Mouse (Mus musculus) hindbrain, postnatal 0 days (tissue): ENCODE measurements around the gene Myo1c. TPM values are rescaled to one million over a fixed set of nuclear protein-coding genes. Genes with fewer than 3 reads are reported as not detected.
A peak's percentile ranks its signal among the peaks of the same experiment; 100 is the strongest.

Source experiments
- ATAC-seq: fragments of 200-750 bp; cut with Nextera tagmentation; 2 replicates; pipeline ENCODE4 v1.8.0; 2017; ENCODE audit warnings: mild to moderate bottlenecking, moderate TSS enrichment, moderate library complexity
- DNase-seq: peaks from one replicate; pipeline ENCODE4 v3.0.0-alpha.2; 2015; ENCODE audit warnings: low spot score
- H3K27ac ChIP-seq: fragments of 300-500 bp; sonication (generic); 2 replicates; pipeline ENCODE4 v1.5.1; 2014; ENCODE audit warnings: mild to moderate bottlenecking
- H3K27me3 ChIP-seq: fragments of 300-500 bp; sonication (generic); 2 replicates; pipeline ENCODE4 v1.6.1; 2014; ENCODE audit warnings: low read length, mixed read lengths; ENCODE audit not compliant: insufficient read depth
- H3K36me3 ChIP-seq: fragments of 300-500 bp; sonication (generic); 2 replicates; pipeline ENCODE4 v1.6.1; 2014; ENCODE audit warnings: low read length, mixed read lengths; ENCODE audit not compliant: insufficient read depth
- H3K4me1 ChIP-seq: fragments of 300-500 bp; sonication (generic); 2 replicates; pipeline ENCODE4 v1.6.1; 2014; ENCODE audit warnings: antibody characterized with exemption, low read length, mixed read lengths; ENCODE audit not compliant: insufficient read depth
- H3K4me2 ChIP-seq: fragments of 300-500 bp; sonication (generic); 2 replicates; pipeline ENCODE4 v1.6.1; 2014; ENCODE audit warnings: low read depth, mild to moderate bottlenecking, low read length, moderate library complexity, mixed read lengths
- H3K4me3 ChIP-seq: fragments of 300-500 bp; sonication (generic); 2 replicates; pipeline ENCODE4 v1.5.1; 2014; ENCODE audit warnings: low read length
- H3K9ac ChIP-seq: fragments of 300-500 bp; sonication (generic); replicated peaks from 2 replicates; pipeline ENCODE4 v1.6.1; 2014; ENCODE audit warnings: mild to moderate bottlenecking, low read length, moderate library complexity, mixed read lengths
- H3K9me3 ChIP-seq: fragments of 300-500 bp; sonication (generic); 2 replicates; pipeline ENCODE4 v1.6.1; 2016; ENCODE audit warnings: low read length, mixed read lengths
- CTCF ChIP-seq: IDR thresholded peaks from 2 replicates; pipeline ENCODE4 v1.5.1; 2016; ENCODE audit warnings: antibody characterized with exemption, control low read depth, low read depth
- WGBS: fragments of 180-500 bp; shearing (Covaris S2); extraction: QIAGEN DNeasy Blood & Tissue Kit; methylation state at CpG from one replicate; pipeline ENCODE4 v1.1.7; 2014; 5-methylcytosine and 5-hydroxymethylcytosine counted together
- polyA plus RNA-seq: library from polyadenylated mRNA; unstranded; fragments of >200 nt; fragmentation: Nextera tagmentation; extraction: Ambion mirVana; gene quantifications from 2 replicates; pipeline ENCODE4 v1.2.1, GENCODE M21; 2015
- total RNA-seq: library from RNA; depleted of rRNA; stranded (reverse); fragments of >200 nt; gene quantifications from 2 replicates; pipeline ENCODE4 v1.2.3, GENCODE M21; 2014

The Myo1c gene
- total and polyA plus RNA-seq, 2 experiments from 2014 or later = 9.3 to 22.4 TPM

GRCm38 (mm10) chr11:75619133-75619532, 31.2 kb upstream of the Myo1c start:
- ATAC-seq (no peak), DNase-seq (no peak)
- H3K4me2 ChIP-seq = no peak overlapping the region
- peak; percentile 52 for TF ChIP-seq CTCF
- 83% methylated on average over 5 of the region's 5 CpGs for WGBS
- no peak overlapping the region for H3K27ac ChIP-seq
- peaks cover 40% of the 10 kb centered on the region for H3K36me3 ChIP-seq
- H3K9ac ChIP-seq = no peak overlapping the region
- H3K27me3 ChIP-seq = no peaks in the 10 kb centered on the region
- H3K9me3 ChIP-seq = no peaks in the 10 kb centered on the region
- H3K4me3 ChIP-seq = no peak overlapping the region
- H3K4me1 ChIP-seq = no peaks in the 10 kb centered on the region

- Histone ChIP-seq H3K9ac (no peak overlapping the region), H3K4me2 (no peak overlapping the region), H3K9me3 (no peaks in the 10 kb centered on the region), H3K4me1 (no peaks in the 10 kb centered on the region), H3K27me3 (no peaks in the 10 kb centered on the region), H3K4me3 (no peak overlapping the region), H3K36me3 (peaks cover 43% of the 10 kb centered on the region), H3K27ac (0 out of 2 replicates have a peak overlapping the region, but pooled peaks have one; percentile 41)
- TF ChIP-seq CTCF = no peak
- DNase-seq (peak; percentile 5), ATAC-seq (no peak)
- 85% methylated on average over 12 of the region's 12 CpGs for WGBS
Measured at GRCm38 (mm10) chr11:75620136-75620780, 30.0 kb upstream of the Myo1c start.

GRCm38 (mm10) chr11:75621426-75621825, 28.9 kb upstream of the Myo1c start:
- H3K4me2 ChIP-seq = no peak overlapping the region

GRCm38 (mm10) chr11:75622588-75623329, 27.5 kb upstream of the Myo1c start:
- H3K27me3 ChIP-seq = no peaks in the 10 kb centered on the region
- no peak overlapping the region for H3K9ac ChIP-seq
- H3K4me2 ChIP-seq = no peak overlapping the region
- TF ChIP-seq CTCF = no peak
- 92% methylated on average over 2 of the region's 2 CpGs for WGBS
- H3K9me3 ChIP-seq = no peaks in the 10 kb centered on the region
- ATAC-seq (no peak), DNase-seq (no peak)
- H3K36me3 ChIP-seq = peaks cover 62% of the 10 kb centered on the region
- H3K27ac ChIP-seq = no peak overlapping the region
- no peak overlapping the region for H3K4me3 ChIP-seq
- no peaks in the 10 kb centered on the region for H3K4me1 ChIP-seq

More at GRCm38 (mm10) chr11:75621426-75621825, 28.9 kb upstream of the Myo1c start:
- Histone ChIP-seq H3K36me3 (peaks cover 54% of the 10 kb centered on the region), H3K27ac (no peak overlapping the region), H3K9me3 (no peaks in the 10 kb centered on the region), H3K4me3 (no peak overlapping the region), H3K27me3 (no peaks in the 10 kb centered on the region), H3K9ac (no peak overlapping the region), H3K4me1 (no peaks in the 10 kb centered on the region)
- WGBS = 92% methylated on average over 2 of the region's 2 CpGs
- DNase-seq (no peak), ATAC-seq (no peak)
- no peak for TF ChIP-seq CTCF

GRCm38 (mm10) chr11:75624102-75624554, 26.2 kb upstream of the Myo1c start:
- H3K4me2 ChIP-seq = no peak overlapping the region
- H3K27ac ChIP-seq = 0 out of 2 replicates have a peak overlapping the region, but pooled peaks have one; percentile 6
- DNase-seq = no peak
- WGBS = 76% methylated on average over 2 of the region's 2 CpGs
- no peak for TF ChIP-seq CTCF
- no peak overlapping the region for H3K9ac ChIP-seq
- H3K4me3 ChIP-seq = no peak overlapping the region
- no peaks in the 10 kb centered on the region for H3K9me3 ChIP-seq
- no peaks in the 10 kb centered on the region for H3K4me1 ChIP-seq
- no peak for ATAC-seq
- H3K36me3 ChIP-seq = peaks cover 62% of the 10 kb centered on the region
- no peaks in the 10 kb centered on the region for H3K27me3 ChIP-seq

GRCm38 (mm10) chr11:75625820-75626219, 24.5 kb upstream of the Myo1c start:
- H3K27ac ChIP-seq = no peak overlapping the region
- H3K27me3 ChIP-seq = no peaks in the 10 kb centered on the region
- no peak overlapping the region for H3K9ac ChIP-seq
- no peaks in the 10 kb centered on the region for H3K9me3 ChIP-seq
- no peak overlapping the region for H3K4me2 ChIP-seq
- ATAC-seq (no peak), DNase-seq (no peak)
- no peak overlapping the region for H3K4me3 ChIP-seq
- 87% methylated on average over 4 of the region's 4 CpGs for WGBS
- H3K36me3 ChIP-seq = peaks cover 46% of the 10 kb centered on the region
- H3K4me1 ChIP-seq = no peaks in the 10 kb centered on the region
- TF ChIP-seq CTCF = no peak
